Mouse (Mus musculus) liver, embryonic 14 days (tissue): ENCODE results near the gene Parp16. TPM values are rescaled to one million over a fixed set of nuclear protein-coding genes. Genes with fewer than 3 reads are reported as not detected.

ENCODE experiments used
- polyA plus RNA-seq: library from polyadenylated mRNA; depleted of rRNA; stranded (reverse); fragments of >200 nt; gene quantifications from 2 replicates; pipeline ENCODE4 v1.2.3, GENCODE M21; 2012; rRNA removed

Parp16 gene
- 4.0 and 5.9 TPM in 2 replicates for polyA plus RNA-seq

DNA sequence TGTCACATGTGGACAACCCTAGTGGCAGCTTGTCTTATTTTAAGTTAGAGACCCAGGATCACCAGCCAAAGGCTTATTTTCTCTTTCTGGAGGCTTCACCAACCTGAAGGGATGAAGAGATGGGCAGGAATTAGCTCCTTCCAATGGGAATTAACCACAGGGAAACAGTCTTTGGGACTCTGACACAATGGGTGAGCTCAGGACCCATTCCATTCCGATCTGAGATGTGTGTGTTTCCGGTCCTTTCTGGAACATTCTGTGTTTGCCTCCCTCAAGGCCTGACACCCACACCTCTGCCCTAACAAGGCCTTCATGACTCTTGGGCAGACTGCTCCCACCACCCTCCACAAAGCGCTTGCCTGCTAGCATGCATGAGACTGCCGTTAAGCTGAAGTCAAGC is at the start of gene Parp16:
Gene Parp16 (plus strand): TSS at position 301 of the 400 bp plus-strand sequence.

DNA sequence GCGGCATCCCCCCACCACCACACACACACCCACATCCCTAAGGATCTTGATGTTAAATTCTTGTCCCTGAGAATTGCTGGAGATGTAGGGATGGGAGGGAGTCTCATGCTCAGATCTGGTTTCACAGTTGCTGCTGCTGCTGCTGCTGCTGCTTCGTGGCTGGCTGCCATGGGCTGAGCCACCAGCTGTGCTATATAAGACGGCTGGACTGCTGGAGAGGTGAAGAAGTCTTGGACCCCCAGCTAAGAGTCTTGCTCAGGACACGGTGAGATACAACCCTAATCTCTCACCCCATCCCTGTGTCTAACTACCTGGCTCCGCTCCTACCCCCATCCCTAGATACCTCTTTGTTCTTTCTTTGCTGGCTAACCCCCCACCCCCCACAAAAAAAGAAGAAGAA is 69.8 kb downstream of the Parp16 start, which contains the start of gene Cilp:
Gene Cilp (plus strand): TSS at position 222 of the 400 bp plus-strand sequence.

Other genes with a start within 250 kb of the Parp16 start
- gene Slc24a1, start 243.7 kb upstream of the Parp16 start, polyA plus RNA-seq: 0.03 TPM in 2 replicates
- gene Ints14, start 234.4 kb upstream of the Parp16 start, polyA plus RNA-seq: 14.2 and 17.2 TPM in 2 replicates
- 22.8 and 27.1 TPM in 2 replicates for gene Hacd3, start 173.7 kb upstream of the Parp16 start, polyA plus RNA-seq
- gene Dpp8, start 162.9 kb upstream of the Parp16 start, polyA plus RNA-seq: 16.6 and 21.3 TPM in 2 replicates
- 4.3 and 4.6 TPM in 2 replicates for gene Igdcc4, start 93.9 kb upstream of the Parp16 start, polyA plus RNA-seq
- gene Igdcc3, start 54.2 kb upstream of the Parp16 start, polyA plus RNA-seq: 0.07 and 0.08 TPM in 2 replicates
- 0.01 and 0.02 TPM in 2 replicates for gene Cilp, start 69.8 kb downstream of the Parp16 start, polyA plus RNA-seq
- 11.1 and 12.7 TPM in 2 replicates for gene Clpx, start 98.9 kb downstream of the Parp16 start, polyA plus RNA-seq
- 4.6 and 5.3 TPM in 2 replicates for gene Pdcd7, start 150.8 kb downstream of the Parp16 start, polyA plus RNA-seq
- gene Ubap1l, start 165.7 kb downstream of the Parp16 start, polyA plus RNA-seq: 0.07 and 0.22 TPM in 2 replicates
- gene Kbtbd13, start 196.3 kb downstream of the Parp16 start, polyA plus RNA-seq: 0.02 and 0.05 TPM in 2 replicates
- 0.12 and 0.17 TPM in 2 replicates for gene Rasl12, start 203.2 kb downstream of the Parp16 start, polyA plus RNA-seq
- gene Slc51b, start 227.6 kb downstream of the Parp16 start, polyA plus RNA-seq: 0.05 and 0.09 TPM in 2 replicates
- 5.7 and 6.8 TPM in 2 replicates for gene Mtfmt, start 240.4 kb downstream of the Parp16 start, polyA plus RNA-seq